Mouse (Mus musculus) gastrocnemius, adult 2 months (tissue): ENCODE measurements around the gene Slc9a6. TPM values are rescaled to one million over a fixed set of nuclear protein-coding genes. Genes with fewer than 3 reads are reported as not detected.

Experiments
- DNase-seq: peaks from one replicate; pipeline ENCODE4 v3.0.0; 2022
- H3K27ac ChIP-seq: fragments of 200-600 bp; 2 replicates; pipeline ENCODE4 v1.8.1; 2022; ENCODE audit warnings: mild to moderate bottlenecking
- H3K4me3 ChIP-seq: fragments of 200-600 bp; 2 replicates; pipeline ENCODE4 v1.8.1; 2022; ENCODE audit warnings: mild to moderate bottlenecking, moderate library complexity
- CTCF ChIP-seq: fragments of 200-600 bp; IDR thresholded peaks from 2 replicates; pipeline ENCODE4 v1.8.1; 2022; ENCODE audit warnings: antibody characterized with exemption, mild to moderate bottlenecking, moderate library complexity
- intact Hi-C: fragments of 180-260 bp; cut with DNase I; formaldehyde crosslinking; loops from one replicate; pipeline ENCODE4 v1.15.1; 2025
- microRNA-seq: library from miRNA; unstranded; fragments of <30 nt; microRNA quantifications from one replicate; pipeline ENCODE4 v1.2.0, GENCODE M21; 2021
- total RNA-seq, 2 experiments: library from RNA; stranded (reverse); gene quantifications; 2 replicates each; pipeline ENCODE4 v1.2.3; 2021

Slc9a6 gene
- total RNA-seq, 2 experiments from 2014 or later, result 24.9 to 31.3 TPM

- Histone ChIP-seq H3K27ac (no peak overlapping the region), H3K4me3 (no peak overlapping the region)
- no peak for TF ChIP-seq CTCF
- intact Hi-C loops, result no loop called here
- no peak for DNase-seq
Observed at GRCm38 (mm10) chrX:56712666-56713065, 103.1 kb downstream of the Slc9a6 start.

Small RNA genes lying within 50 kb of the gene (microRNA-seq; reads per million reads assigned to microRNA genes)
- not detected for gene Mir5116

Other genes with a start within 250 kb of the Slc9a6 start
- gene Smim10l2a, start 235.2 kb upstream of the Slc9a6 start, total RNA-seq, result not detected
- 1 to 10 TPM; 1.2 to 1.5 TPM for gene Gm2174, start 161.8 kb upstream of the Slc9a6 start, total RNA-seq
- gene Ints6l, start 154.9 kb upstream of the Slc9a6 start, total RNA-seq, result 1 to 10 TPM; 4.7 to 5.9 TPM
- gene Gm10477, start 85.0 kb upstream of the Slc9a6 start, total RNA-seq, result not detected
- gene Gm648, start 60.2 kb upstream of the Slc9a6 start, total RNA-seq, result not detected
- 10 to 100 TPM; 25.0 to 27.2 TPM for gene Mmgt1, start 11.7 kb upstream of the Slc9a6 start, total RNA-seq
- 1,000 to 10,000 TPM in 1 of 2 experiments, 100 to 1,000 TPM in 1; 673 to 2,064 TPM for gene Fhl1, start 122.0 kb downstream of the Slc9a6 start, total RNA-seq
- under 1 TPM; 0.18 to 0.25 TPM for gene Map7d3, start 212.6 kb downstream of the Slc9a6 start, total RNA-seq